Mouse (Mus musculus) liver, postnatal 0 days (tissue): ENCODE results near the gene Fhit.

Experiments used
- CTCF ChIP-seq: sonication (generic); IDR thresholded peaks from 2 replicates; pipeline ENCODE4 v1.5.1; 2016; ENCODE audit warnings: antibody characterized with exemption, low read depth
- EP300 ChIP-seq: IDR thresholded peaks from 2 replicates; pipeline ENCODE4 v1.6.1; 2016; ENCODE audit warnings: antibody characterized with exemption, low read depth, mild to moderate bottlenecking

- TF ChIP-seq EP300, result no peak
- no peak for TF ChIP-seq CTCF
Measured at GRCm38 (mm10) chr14:10978651-10979050, 183.2 kb downstream of the Fhit start.
